Mouse (Mus musculus) C2C12 (cell line): ENCODE data around the gene 6430548M08Rik.

Experiments used
- CTCF ChIP-seq: IDR thresholded peaks from one replicate; pipeline ENCODE4 v1.5.1; 2011; ENCODE audit not compliant: control insufficient read depth, insufficient read depth, insufficient read length
- MAX ChIP-seq: IDR thresholded peaks from one replicate; pipeline ENCODE4 v1.6.1; 2011; ENCODE audit warnings: mild to moderate bottlenecking, control low read depth

DNA sequence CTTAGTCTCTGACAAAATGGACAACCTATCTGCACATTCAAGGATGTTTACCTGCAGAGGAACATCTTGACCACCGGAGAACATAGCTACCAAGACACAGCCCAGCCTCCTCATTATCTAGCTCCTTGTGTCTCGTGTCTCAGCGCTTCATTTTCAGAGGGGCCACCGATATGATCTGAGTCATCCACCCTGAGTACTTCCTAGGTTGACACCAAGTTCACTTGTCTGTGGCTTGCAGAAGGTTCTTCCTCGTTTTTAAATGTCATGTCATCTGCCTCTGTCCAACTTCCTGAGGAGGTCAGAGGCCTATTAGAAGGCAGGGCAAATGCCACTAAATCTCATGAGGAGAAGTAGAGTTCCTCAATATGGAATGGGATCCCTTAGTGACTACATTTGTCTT, 1.4 kb upstream of the 6430548M08Rik start:
- TF ChIP-seq CTCF, result no peak
- no peak for TF ChIP-seq MAX
